Mouse (Mus musculus): Measurements from ENCODE around the gene Wdr20rt.
"Not testable (repeated sequence)": the region's sequence is repeated elsewhere in the genome, so short reads cannot be mapped to it uniquely, and the experiment has no call there.

Wdr20rt gene

DNA sequence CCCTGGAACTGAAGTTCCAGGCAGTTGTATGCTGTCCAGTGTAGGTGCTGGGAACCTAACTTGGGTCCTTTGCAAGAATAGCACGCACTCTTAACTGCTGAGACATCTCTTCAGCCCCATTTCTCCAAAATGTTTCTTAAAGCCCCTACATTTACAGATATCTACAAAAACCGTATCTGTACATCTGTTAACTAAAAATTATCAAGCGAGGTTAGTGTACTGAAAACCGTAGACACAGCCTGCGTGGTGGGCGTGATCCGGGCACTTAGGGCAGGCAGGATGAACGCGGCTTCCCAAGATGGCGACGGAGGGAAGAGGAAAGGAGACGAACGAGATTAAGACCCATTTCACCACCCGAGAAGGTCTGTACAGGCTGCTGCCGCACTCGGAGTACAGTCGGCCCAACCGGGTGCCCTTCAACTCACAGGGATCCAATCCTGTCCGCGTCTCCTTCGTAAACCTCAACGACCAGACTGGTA lies at the start of gene Wdr20rt:
Gene Wdr20rt (plus strand): TSS at position 51 of the 479 bp plus-strand sequence.
- DNase-seq = no peak

DNA sequence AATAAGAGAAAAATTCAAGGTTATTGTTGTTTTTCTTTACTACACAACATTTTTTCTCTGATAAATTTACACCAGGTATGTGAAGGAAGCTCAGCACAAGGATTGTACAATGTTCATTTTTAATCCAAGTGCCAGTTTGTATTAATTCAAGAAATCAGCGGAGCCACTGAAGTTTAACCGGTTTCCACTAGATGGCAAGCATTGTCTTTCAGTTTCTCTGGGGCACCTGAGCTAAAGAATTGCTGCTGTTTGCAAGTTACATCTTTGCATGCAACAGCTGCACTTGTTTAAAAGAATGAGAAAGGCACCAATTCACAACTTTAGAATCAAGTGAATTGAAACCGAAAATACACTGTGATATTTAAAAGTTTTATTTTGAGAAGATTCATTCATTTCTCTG lies 38.0 kb upstream of the Wdr20rt start:
- no peak for DNase-seq

DNA sequence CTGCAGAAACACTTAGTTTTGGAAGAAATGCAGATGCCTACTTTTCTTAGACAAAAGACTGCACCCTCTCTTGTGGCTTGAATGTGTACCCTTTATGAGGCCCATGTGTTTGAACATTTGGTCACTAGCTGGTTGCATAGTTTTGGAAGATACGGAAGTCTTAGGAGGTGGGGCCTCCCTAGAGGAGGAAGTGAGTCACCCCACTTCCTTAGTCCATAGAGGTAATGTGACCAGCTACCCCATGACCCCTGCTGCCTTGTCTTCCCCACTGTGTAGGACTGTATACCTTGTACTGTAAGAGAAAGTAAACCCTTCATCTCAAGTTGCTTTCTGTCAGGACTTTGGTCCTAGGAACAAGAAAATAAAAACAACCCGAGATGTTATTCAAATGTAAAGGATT lies 36.1 kb upstream of the Wdr20rt start:
- no peak for DNase-seq

DNA sequence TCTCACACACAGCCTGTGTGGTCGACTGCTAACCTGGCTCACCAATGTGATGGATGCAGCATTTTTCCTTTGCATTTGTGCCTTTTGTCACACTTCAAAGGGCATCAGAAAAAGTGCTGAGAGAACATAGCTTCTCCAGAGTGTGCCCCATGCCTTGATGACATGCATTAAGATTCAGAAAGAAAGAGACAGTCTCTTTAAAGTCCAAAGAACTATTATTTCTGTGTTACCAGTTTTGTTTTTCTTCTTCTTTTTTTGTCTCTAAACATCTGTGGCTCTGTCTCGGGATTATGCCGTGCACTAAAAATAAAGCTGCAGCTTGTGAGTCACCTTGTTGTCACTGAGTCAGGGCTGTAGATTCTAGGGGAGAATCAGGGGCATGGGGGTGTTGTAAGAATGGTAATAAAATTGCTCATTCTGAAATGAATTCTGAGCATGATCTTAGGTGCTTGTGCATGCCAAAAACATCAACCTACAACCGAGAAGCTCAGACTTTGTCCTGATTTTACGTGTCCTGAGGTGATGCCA lies 31.2 kb upstream of the Wdr20rt start:
- no peak for DNase-seq

DNA sequence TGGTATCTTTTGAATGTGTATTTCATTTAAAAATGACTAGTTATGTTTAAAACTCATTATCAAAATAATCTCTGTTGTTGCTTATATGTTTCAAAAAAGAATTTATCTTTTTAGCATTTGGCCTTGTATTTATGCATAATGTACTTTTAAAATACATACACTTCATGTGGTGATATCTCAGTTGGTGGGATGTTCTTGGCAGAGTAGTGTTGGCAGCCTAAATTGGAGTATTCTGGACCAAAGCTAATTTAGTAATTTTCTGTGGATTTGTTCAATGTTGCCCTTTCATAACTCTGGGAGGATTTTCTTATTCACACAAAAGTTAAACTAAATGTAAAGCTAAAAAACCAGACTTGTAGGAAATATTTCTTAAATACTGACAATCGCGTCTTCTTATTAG lies 23.5 kb upstream of the Wdr20rt start:
- DNase-seq = no peak

DNA sequence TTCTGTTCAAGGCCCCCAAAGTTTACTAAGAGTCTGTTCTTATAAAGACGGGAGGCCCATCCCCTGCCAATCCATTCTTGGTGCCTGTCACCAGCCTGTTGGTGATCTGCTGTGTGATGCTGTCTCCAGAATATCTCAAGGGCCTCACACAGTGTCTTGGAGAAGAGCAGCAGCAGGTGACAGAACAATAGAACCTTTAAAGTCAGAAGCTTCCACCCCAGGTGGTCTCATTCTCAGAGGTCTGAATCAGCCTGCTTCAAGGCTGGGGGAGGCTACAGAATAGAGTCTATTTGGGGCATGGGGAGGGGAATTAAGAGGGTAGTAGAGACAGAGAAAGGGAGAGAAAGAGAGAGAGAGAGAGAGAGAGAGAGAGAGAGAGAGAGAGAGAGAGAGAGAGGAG lies 18.9 kb upstream of the Wdr20rt start:
- no peak for DNase-seq

DNA sequence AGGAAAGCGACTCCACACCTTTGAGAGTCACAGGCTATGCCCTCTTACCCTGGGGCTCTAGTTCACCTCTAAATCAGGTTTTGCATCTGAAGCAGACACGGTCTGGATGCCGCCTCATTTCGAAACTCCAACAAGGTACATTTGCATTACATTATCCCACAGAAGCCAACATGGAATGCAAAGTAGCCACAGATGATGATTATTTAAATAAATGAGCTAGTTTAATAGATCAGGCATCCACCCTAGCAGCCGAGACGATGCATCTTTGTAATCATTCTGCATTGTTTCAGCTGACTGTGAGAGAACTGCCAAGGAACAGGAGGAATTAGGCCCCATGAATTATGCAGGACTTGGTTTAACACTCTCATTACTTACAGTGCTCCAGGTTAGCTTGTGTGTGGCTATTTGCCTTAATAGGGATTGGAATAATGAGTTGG lies 8.9 kb upstream of the Wdr20rt start:
- DNase-seq = no peak

DNA sequence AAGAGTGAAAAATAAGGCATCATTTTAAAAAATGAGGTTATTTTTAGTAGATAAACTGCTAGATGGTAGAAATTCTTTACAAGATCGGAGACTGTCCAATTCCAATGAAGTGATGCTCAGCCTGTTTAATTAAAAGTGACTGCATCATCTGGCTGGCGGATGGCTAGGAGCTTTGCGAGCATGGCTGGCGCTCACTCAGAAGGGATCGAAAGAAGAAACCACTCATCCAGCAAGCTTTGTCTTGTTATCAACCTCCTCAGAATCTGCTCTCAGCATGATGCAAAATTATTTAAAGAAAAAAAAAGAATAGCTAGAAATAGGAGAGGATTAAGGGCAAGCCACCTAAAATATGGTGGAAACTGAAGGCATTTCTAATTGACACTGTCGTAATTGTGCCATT lies 3.3 kb downstream of the Wdr20rt start:
- no peak for DNase-seq

DNA sequence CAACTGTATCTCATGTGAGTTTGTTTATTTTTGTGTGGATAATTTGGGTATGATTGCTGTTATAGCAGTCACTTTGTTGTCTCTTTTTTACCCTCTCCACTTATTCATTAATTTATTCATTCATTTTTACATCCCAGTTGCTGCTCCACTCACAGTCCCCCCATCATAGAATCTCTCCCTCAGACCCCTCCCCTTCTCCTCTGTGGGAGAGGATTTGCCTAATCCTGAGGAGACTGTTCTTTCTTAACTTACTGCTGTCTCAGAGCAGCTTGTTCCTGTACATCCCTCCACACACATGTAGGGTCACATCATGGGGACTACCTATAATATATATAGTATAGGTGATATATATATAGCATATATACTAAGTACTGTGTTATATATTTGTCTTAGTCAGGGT lies 3.7 kb downstream of the Wdr20rt start:
- DNase-seq = no peak

DNA sequence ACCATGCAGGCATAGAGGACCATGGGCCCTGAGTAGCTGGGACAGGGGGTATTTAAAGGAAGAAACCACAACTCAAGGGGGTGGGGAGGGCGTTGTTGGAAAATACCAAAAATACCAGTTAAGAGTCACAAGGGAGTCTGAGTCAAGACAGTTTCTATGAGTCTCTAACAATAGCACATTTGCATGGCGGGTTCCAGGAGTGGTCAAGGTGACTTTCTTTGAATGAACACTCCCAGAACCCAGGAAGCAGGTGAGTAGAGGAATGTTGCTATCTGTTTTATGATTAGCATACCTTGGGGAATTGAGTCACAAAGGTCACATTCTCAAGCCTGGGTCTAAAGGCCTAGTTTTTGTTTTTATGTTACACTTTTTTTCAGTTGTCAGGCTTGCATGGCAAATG lies 7.5 kb downstream of the Wdr20rt start:
- DNase-seq = not testable (repeated sequence)

DNA sequence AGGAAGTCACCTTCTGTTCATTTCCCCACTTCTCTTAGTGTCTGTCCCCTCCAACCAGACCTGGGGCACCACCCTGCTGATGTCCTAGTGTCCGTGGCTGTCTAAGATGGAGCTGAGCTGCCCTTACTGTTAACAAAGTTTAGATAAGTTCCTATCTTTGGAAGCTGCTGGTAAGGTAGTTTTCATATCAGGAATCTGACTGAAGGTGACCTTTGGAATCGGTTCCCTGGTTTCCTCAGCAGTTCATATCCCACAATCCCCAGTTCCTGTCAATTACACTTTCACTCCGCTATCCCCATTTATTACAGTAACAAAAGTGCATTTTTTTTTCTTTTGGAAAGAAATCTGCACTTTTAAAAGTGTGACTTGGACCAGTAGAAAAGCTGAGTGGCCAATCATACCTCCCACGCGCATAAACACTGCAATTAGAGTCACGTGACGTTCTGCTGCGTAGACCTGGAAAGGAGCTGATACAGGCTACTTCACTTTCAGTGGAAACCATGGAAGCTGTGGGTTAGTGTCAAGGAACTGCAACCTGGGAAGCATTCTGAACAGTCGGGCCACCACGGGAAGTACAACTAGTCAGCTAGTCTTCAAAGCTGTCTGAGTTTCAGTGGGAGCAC lies 24.9 kb downstream of the Wdr20rt start:
- no peak for DNase-seq

DNA sequence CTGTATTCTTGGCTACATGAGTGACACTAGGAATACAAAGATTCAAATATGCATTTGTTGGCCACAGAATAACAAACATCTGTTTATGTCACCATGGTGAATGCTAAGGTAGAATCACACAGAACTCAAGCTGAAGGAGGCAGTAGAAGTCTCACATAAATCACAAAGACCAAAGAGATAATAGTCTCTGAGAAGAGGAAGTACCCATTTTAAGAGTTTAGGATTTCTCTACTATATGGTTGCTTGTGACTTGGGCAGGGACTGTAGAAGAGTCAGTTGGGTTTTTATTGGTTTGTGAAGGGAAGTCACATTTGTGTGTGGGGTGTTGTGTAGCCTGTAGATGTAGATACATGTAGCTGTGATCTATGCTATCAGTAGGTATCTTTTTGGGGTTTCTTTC lies 31.6 kb downstream of the Wdr20rt start:
- DNase-seq = no peak

DNA sequence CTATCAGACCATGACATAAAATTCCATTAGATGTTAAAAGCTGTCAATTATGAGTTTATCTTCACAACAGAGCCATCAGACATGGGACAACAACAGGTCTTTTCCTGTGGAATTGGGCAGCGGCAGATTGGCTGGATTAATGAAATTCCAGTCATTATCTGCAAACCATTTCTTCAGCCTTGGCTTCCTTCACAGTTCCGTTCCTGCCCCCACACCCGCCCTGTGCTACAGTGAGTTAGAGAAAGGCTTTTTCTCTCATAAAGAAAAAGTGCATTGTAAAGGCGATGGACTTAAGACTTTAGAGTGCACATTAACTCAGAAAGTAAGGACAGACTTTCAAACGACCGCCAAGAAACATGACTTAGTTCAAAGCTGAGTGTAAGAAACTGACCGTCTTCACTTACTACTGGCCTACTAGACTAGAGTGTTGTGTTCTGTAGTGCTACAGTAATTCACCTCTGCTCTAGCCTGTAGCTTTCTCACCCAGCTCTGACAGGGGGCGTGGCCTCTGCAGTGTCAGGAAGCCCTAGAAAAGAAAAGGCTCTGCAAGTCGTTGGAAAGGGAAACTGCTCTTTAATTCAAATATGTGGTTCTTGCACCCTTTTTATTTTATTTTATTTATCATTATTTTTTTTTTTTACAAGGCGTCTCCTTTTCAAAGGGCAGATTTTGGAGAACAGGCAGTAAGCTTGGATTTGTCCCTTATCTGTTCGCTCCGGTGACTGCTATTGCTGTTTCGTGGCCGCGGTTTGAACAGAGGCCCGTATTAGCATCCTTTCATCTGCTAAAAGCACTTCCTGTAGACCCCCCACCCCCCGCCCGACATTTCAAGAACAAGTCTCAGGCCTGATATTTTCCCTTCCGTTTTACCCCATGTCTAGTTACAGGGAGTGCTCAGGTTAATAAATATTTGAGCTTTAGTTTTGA lies 33.2 kb downstream of the Wdr20rt start:
- peak; percentile 65 for DNase-seq

DNA sequence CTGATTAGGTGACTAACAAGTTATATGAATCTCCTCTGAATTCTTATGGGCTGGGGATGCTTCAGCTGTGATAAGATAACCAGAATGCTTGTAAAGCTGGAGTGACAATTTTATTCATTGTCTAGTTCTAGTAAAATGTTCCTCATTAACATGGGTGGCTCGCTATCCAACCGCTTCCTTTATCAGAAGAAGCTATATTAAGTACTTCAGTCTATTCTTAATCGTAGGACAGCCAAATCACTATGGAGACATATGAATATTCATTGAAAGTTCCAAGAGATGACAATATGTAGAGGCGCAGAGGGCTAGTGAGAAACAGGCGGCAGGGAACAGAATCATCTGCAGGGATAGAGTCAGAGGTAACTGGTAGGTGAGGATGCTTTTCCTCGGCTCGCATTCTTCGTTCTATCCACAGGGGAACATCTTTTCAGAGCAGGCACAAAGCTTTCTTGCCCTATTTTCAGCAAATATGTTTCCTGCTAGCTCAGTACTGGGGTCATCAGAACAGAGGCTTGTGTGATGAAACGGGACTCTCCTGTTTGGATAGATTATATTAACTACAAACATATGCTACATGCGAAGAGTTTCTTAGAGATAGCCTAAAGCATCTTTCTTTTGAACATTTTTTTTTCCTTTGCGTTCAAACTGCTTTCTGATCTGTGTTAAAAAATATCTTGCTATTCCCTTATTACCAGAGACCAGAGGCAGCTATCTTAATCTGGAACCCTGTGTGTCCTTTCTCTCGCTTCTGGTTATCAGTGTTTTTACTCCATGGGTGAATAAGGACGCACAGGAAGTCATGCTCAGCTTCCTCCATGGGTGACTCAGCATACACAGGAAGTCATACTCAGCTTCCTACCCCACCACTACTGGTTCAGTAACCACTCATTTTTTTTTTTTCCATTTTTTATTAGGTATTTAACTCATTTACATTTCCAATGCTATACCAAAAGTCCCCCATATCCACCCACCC lies 34.1 kb downstream of the Wdr20rt start:
- no peak for DNase-seq

DNA sequence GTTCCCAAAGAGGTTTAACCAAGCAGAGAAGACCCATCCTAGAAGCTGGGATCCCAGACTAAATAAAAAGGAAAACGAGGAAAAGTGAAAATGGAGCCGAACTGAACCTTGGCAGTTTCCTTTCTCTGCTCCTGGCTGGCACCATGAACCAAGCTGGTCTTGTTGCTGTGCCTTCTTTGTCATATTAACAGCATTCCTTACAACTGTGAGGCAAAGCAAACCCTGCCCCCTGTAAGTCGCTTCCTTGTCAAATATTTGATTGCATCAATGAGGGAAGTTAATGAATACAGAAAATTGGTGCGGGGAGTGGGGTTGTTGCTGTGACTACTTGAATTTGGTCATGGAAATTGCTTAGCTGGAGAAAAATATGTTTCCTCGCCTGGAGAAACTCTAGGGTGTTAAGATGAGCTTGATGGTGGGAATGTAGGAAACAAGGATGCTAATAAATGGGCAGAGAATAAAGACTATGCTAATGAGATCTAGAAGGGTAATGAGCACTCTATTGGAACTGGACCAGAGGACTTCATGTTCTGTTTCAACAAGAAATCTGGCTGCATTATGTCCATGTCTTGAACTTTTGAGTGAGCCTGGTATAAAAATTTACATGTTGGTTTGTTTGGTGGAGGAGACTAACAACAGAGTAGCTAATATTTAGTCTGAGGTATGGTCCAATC lies 43.1 kb downstream of the Wdr20rt start:
- DNase-seq = no peak

DNA sequence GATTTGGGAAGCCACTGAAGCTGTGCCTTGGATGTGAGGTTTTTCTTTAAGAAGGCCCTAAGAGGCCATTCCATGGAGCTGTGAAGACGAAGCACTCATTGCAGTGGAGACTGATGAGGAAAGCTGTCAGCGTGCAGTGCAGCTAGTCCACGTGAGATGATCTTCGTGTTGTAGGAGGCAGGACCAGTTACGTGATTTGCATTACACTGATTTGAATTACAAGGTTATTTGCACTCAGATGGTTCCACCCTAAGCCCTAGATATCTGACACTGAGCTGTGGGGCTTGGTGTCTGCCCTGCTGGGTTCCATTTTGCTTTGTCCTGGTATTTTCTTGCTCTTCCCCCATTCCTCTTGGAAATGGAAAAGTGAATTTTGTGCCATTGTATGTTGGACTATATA lies 44.1 kb downstream of the Wdr20rt start:
- DNase-seq = no peak

DNA sequence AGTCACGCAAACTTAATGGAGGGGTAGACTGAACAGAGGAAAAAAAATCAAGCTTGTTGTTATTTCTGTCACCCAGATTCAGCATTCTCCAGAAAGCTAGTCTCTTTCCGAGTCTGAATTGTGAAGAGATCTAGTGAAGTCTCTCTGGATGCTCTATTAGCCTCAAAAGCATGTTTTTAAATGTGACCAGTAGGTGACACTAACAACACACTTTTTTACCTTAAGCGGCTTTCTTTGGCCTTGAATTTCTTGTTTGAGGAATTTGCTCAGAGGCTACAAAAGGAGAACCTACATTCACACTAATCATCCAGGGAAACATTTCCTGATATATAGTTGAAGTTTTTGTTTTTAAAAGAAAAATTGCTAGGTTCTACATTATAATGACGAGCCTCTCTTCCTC lies 48.5 kb downstream of the Wdr20rt start:
- DNase-seq = no peak

Data from thymus, postnatal 4 days (tissue).